Mouse (Mus musculus) thymus, postnatal 14 days (tissue): ENCODE data around the gene Fxyd6.

ENCODE experiments used
- DNase-seq: peaks from one replicate; pipeline ENCODE4 v3.0.0; 2021

The Fxyd6 gene

GRCm38 (mm10) chr9:45412700-45413477, 42.9 kb downstream of the Fxyd6 start:
- no peak for DNase-seq

- DNase-seq: peak; percentile 61
Measured at GRCm38 (mm10) chr9:45413478-45414140, 43.6 kb downstream of the Fxyd6 start.

- peak; percentile 39 for DNase-seq
Measured at GRCm38 (mm10) chr9:45415912-45416311, 45.9 kb downstream of the Fxyd6 start.

GRCm38 (mm10) chr9:45417245-45417644, 47.3 kb downstream of the Fxyd6 start:
- DNase-seq: peak; percentile 77

- no peak for DNase-seq
Measured at GRCm38 (mm10) chr9:45418252-45418651, 48.3 kb downstream of the Fxyd6 start.

GRCm38 (mm10) chr9:45421209-45421608, 51.2 kb downstream of the Fxyd6 start:
- peak; percentile 45 for DNase-seq

GRCm38 (mm10) chr9:45422761-45423298, 52.8 kb downstream of the Fxyd6 start:
- no peak for DNase-seq

GRCm38 (mm10) chr9:45426456-45426855, 56.5 kb downstream of the Fxyd6 start, which contains the start of gene Dscaml1:
Gene Dscaml1 (plus strand): TSS chr9:45426628.
- DNase-seq: no peak

GRCm38 (mm10) chr9:45429392-45429791, 59.4 kb downstream of the Fxyd6 start:
- DNase-seq: no peak

GRCm38 (mm10) chr9:45429951-45430697, 60.1 kb downstream of the Fxyd6 start:
- DNase-seq: no peak

GRCm38 (mm10) chr9:45430698-45430959, 60.6 kb downstream of the Fxyd6 start:
- no peak for DNase-seq

- no peak for DNase-seq
Measured at GRCm38 (mm10) chr9:45431150-45431549, 61.2 kb downstream of the Fxyd6 start.

GRCm38 (mm10) chr9:45432639-45433038, 62.7 kb downstream of the Fxyd6 start:
- DNase-seq: no peak

GRCm38 (mm10) chr9:45433119-45433518, 63.1 kb downstream of the Fxyd6 start:
- no peak for DNase-seq

GRCm38 (mm10) chr9:45434171-45434570, 64.2 kb downstream of the Fxyd6 start:
- no peak for DNase-seq

- no peak for DNase-seq
Measured at GRCm38 (mm10) chr9:45439025-45439424, 69.0 kb downstream of the Fxyd6 start.

- no peak for DNase-seq
Measured at GRCm38 (mm10) chr9:45440083-45440784, 70.2 kb downstream of the Fxyd6 start.

- no peak for DNase-seq
Measured at GRCm38 (mm10) chr9:45444251-45444798, 74.3 kb downstream of the Fxyd6 start.
